Comparison of ENCODE assay signal across 23 mouse cellular contexts in the genomic region with DNA sequence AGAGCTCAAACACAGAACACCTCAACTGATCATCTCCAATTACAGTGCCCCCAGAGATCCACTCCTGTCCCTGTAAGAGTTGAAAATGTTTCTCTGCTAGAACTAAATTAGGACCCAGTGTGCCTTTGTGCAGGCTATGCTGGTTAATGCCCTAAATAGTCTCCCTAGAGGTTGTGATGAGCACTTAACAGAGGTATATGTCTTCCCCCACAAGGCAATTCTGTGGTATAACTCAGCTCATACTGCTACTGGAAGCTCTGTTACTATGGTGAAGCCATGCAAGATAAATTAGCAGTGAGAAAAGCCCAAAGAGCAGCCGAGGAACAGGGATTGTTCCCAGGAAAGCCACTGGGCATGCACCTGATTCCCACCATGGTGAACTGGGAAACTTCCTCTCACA.
DNase-seq lines count a peak whose midpoint lies in the region; ATAC-seq and TF ChIP-seq lines count a peak whose summit lies in the region.
"Had no signal": no experiment of that assay in that cellular context is flagged by ENCODE, and none has a peak within 500 bp of the region (broad histone marks: within the 10 kb centered on the region; RNA-seq: fewer than 3 reads in every experiment).

No protein-coding gene starts in this region.

- H3K36me3 ChIP-seq in hindbrain, embryonic 13.5 days = no peaks in the 10 kb centered on the region
- H3K36me3 ChIP-seq in hindbrain, postnatal 0 days (ENCODE audit: insufficient read depth, low read length) = no peaks in the 10 kb centered on the region
- H3K36me3 ChIP-seq in midbrain, embryonic 16.5 days (ENCODE audit: control insufficient read depth, insufficient read depth, low read length) = no peaks in the 10 kb centered on the region
- no peaks in the 10 kb centered on the region for H3K36me3 ChIP-seq in midbrain, embryonic 15.5 days (replicated peaks)
- no peaks in the 10 kb centered on the region for H3K36me3 ChIP-seq in forebrain, embryonic 13.5 days (ENCODE audit: poor library complexity, severe bottlenecking)
- H3K36me3 ChIP-seq in forebrain, postnatal 0 days (ENCODE audit: insufficient read depth) = no peaks in the 10 kb centered on the region
- H3K36me3 ChIP-seq: embryonic facial prominence, embryonic 15.5 days; heart, embryonic 13.5 days had no signal

- H3K4me1 ChIP-seq in hindbrain, embryonic 13.5 days (replicated peaks) = peaks cover 18% of the 10 kb centered on the region
- H3K4me1 ChIP-seq in hindbrain, postnatal 0 days (ENCODE audit: insufficient read depth, low read length) = no peaks in the 10 kb centered on the region
- peaks cover 3% of the 10 kb centered on the region; the same call in 1 of the 2 replicates for H3K4me1 ChIP-seq in midbrain, embryonic 16.5 days (ENCODE audit: control insufficient read depth, insufficient read depth, low read length)
- H3K4me1 ChIP-seq in midbrain, embryonic 15.5 days = no peaks in the 10 kb centered on the region
- H3K4me1 ChIP-seq in forebrain, embryonic 13.5 days = peaks cover 27% of the 10 kb centered on the region
- H3K4me1 ChIP-seq in forebrain, postnatal 0 days (ENCODE audit: insufficient read depth) = peaks cover 4% of the 10 kb centered on the region; the same call in 1 of the 2 replicates
- H3K4me1 ChIP-seq: embryonic facial prominence, embryonic 15.5 days; heart, embryonic 13.5 days had no signal

- DNase-seq in hindbrain, postnatal 0 days (ENCODE audit: low spot score) = no peak
- DNase-seq in forebrain, postnatal 0 days = peak; percentile 26
- DNase-seq in spleen, adult 18-20 months = no peak
- DNase-seq: adrenal gland, postnatal 14 days; cerebellum, adult 18-20 months; cerebellum, adult 9-11 months; cerebellum, postnatal 36 days; gastrocnemius, adult 2 months; gastrocnemius, postnatal 25 days; heart, postnatal 4 days; kidney, adult 2 months had no signal

- no peak overlapping the region for H3K9ac ChIP-seq in hindbrain, embryonic 13.5 days
- no peak overlapping the region for H3K9ac ChIP-seq in hindbrain, postnatal 0 days (replicated peaks; ENCODE audit: low read length)
- no peak overlapping the region for H3K9ac ChIP-seq in midbrain, embryonic 16.5 days (ENCODE audit: low read depth, low read length)
- H3K9ac ChIP-seq in midbrain, embryonic 15.5 days = no peak overlapping the region
- no peak overlapping the region for H3K9ac ChIP-seq in forebrain, embryonic 13.5 days
- no peak overlapping the region for H3K9ac ChIP-seq in forebrain, postnatal 0 days
- H3K9ac ChIP-seq: embryonic facial prominence, embryonic 15.5 days; heart, embryonic 13.5 days had no signal

- H3K4me2 ChIP-seq in hindbrain, embryonic 13.5 days = no peak overlapping the region
- no peak overlapping the region for H3K4me2 ChIP-seq in hindbrain, postnatal 0 days (ENCODE audit: low read depth, low read length)
- no peak overlapping the region for H3K4me2 ChIP-seq in midbrain, embryonic 16.5 days (ENCODE audit: low read length)
- no peak overlapping the region for H3K4me2 ChIP-seq in midbrain, embryonic 15.5 days
- H3K4me2 ChIP-seq in forebrain, embryonic 13.5 days = no peak overlapping the region
- H3K4me2 ChIP-seq in forebrain, postnatal 0 days (ENCODE audit: low read depth) = no peak overlapping the region
- H3K4me2 ChIP-seq: embryonic facial prominence, embryonic 15.5 days; heart, embryonic 13.5 days had no signal

- no peaks in the 10 kb centered on the region for H3K9me3 ChIP-seq in hindbrain, embryonic 13.5 days
- H3K9me3 ChIP-seq in hindbrain, postnatal 0 days (ENCODE audit: low read length) = no peaks in the 10 kb centered on the region
- H3K9me3 ChIP-seq in midbrain, embryonic 16.5 days (replicated peaks; ENCODE audit: control insufficient read depth, low read length, poor library complexity, severe bottlenecking) = no peaks in the 10 kb centered on the region
- H3K9me3 ChIP-seq in midbrain, embryonic 15.5 days = no peaks in the 10 kb centered on the region
- H3K9me3 ChIP-seq in forebrain, embryonic 13.5 days (replicated peaks) = no peaks in the 10 kb centered on the region
- no peaks in the 10 kb centered on the region for H3K9me3 ChIP-seq in forebrain, postnatal 0 days (ENCODE audit: low read length)
- H3K9me3 ChIP-seq: embryonic facial prominence, embryonic 15.5 days; heart, embryonic 13.5 days had no signal

- 39% methylated on average over 1 of the region's 1 CpGs for WGBS in hindbrain, embryonic 13.5 days
- 29% methylated on average over 1 of the region's 1 CpGs for WGBS in hindbrain, postnatal 0 days
- 44% methylated on average over 1 of the region's 1 CpGs for WGBS in midbrain, embryonic 16.5 days
- WGBS in midbrain, embryonic 15.5 days = 21% methylated on average over 1 of the region's 1 CpGs
- 20% methylated on average over 1 of the region's 1 CpGs for WGBS in forebrain, embryonic 13.5 days
- WGBS in forebrain, postnatal 0 days = 14% methylated on average over 1 of the region's 1 CpGs

- no peak for TF ChIP-seq CTCF in hindbrain, postnatal 0 days (IDR thresholded peaks at IDR 0.05; ENCODE audit: low read depth)
- TF ChIP-seq CTCF in forebrain, postnatal 0 days (IDR thresholded peaks at IDR 0.05; ENCODE audit: low read depth) = no peak

- H3K27ac ChIP-seq in hindbrain, embryonic 13.5 days = peak overlapping the region; percentile 36
- no peak overlapping the region for H3K27ac ChIP-seq in hindbrain, postnatal 0 days
- no peak overlapping the region for H3K27ac ChIP-seq in midbrain, embryonic 16.5 days (ENCODE audit: low read length)
- H3K27ac ChIP-seq in midbrain, embryonic 15.5 days = no peak overlapping the region
- peak overlapping the region; percentile 71; the same call in 1 of the 2 replicates for H3K27ac ChIP-seq in forebrain, embryonic 13.5 days
- H3K27ac ChIP-seq in forebrain, postnatal 0 days (ENCODE audit: low read depth, low read length) = no peak overlapping the region
- H3K27ac ChIP-seq: embryonic facial prominence, embryonic 15.5 days; gastrocnemius, adult 2 months; heart, embryonic 13.5 days had no signal

- peak; percentile 47; the same call in 1 of the 2 replicates for ATAC-seq in hindbrain, embryonic 13.5 days (ENCODE audit: low FRiP score)
- ATAC-seq in hindbrain, postnatal 0 days = no peak
- 0 out of 2 replicates have a peak, but pooled peaks have one; percentile 17 for ATAC-seq in midbrain, embryonic 16.5 days
- ATAC-seq in midbrain, embryonic 15.5 days (replicated peaks) = no peak
- no peak; the same call in 1 of the 2 replicates for ATAC-seq in forebrain, embryonic 13.5 days
- peak; percentile 48 for ATAC-seq in forebrain, postnatal 0 days
- no peak for ATAC-seq in monocyte, adult 5-6 weeks (replicated peaks; ENCODE audit: insufficient number of reproducible peaks, low FRiP score, low TSS enrichment, poor library complexity, severe bottlenecking)
- ATAC-seq: activated CD4-positive, CD25-positive, alpha-beta regulatory T cell, adult 4 months; intestine, embryonic 16.5 days; Patski had no signal

- no peak overlapping the region for H3K4me3 ChIP-seq in hindbrain, embryonic 13.5 days
- H3K4me3 ChIP-seq in hindbrain, postnatal 0 days (ENCODE audit: low read length) = no peak overlapping the region
- H3K4me3 ChIP-seq in midbrain, embryonic 16.5 days (ENCODE audit: low read depth, low read length) = no peak overlapping the region
- no peak overlapping the region for H3K4me3 ChIP-seq in midbrain, embryonic 15.5 days
- H3K4me3 ChIP-seq in forebrain, embryonic 13.5 days = no peak overlapping the region
- H3K4me3 ChIP-seq in forebrain, postnatal 0 days (ENCODE audit: low read depth, low read length) = no peak overlapping the region
- H3K4me3 ChIP-seq: embryonic facial prominence, embryonic 15.5 days; erythroblast, embryonic 14.5 days; gastrocnemius, adult 2 months; heart, embryonic 13.5 days had no signal

- no peaks in the 10 kb centered on the region for H3K27me3 ChIP-seq in hindbrain, embryonic 13.5 days
- H3K27me3 ChIP-seq in hindbrain, postnatal 0 days (ENCODE audit: insufficient read depth, low read length) = no peaks in the 10 kb centered on the region
- no peaks in the 10 kb centered on the region for H3K27me3 ChIP-seq in midbrain, embryonic 16.5 days (ENCODE audit: control insufficient read depth, insufficient read depth, low read depth, low read length)
- no peaks in the 10 kb centered on the region for H3K27me3 ChIP-seq in midbrain, embryonic 15.5 days (replicated peaks)
- H3K27me3 ChIP-seq in forebrain, embryonic 13.5 days = no peaks in the 10 kb centered on the region
- H3K27me3 ChIP-seq in forebrain, postnatal 0 days (ENCODE audit: insufficient read depth, low read length) = no peaks in the 10 kb centered on the region
- H3K27me3 ChIP-seq: CH12.LX; embryonic facial prominence, embryonic 15.5 days; heart, embryonic 13.5 days; Patski had no signal

Comparison
In these comparisons a context has a peak if more than half of its experiments do, and no peak if none do; other contexts are left out.
1. ATAC-seq: peak in hindbrain, embryonic 13.5 days (single experiment), midbrain, embryonic 16.5 days (single experiment) and forebrain, postnatal 0 days (single experiment); none in hindbrain, postnatal 0 days (single experiment), midbrain, embryonic 15.5 days (single experiment), forebrain, embryonic 13.5 days (single experiment) and monocyte, adult 5-6 weeks (single experiment).
2. H3K27ac ChIP-seq: peak in hindbrain, embryonic 13.5 days (single experiment) and forebrain, embryonic 13.5 days (single experiment); none in hindbrain, postnatal 0 days (single experiment), midbrain, embryonic 16.5 days (single experiment), midbrain, embryonic 15.5 days (single experiment) and forebrain, postnatal 0 days (single experiment).